Mouse (Mus musculus) embryonic facial prominence, embryonic 14.5 days (tissue): ENCODE measurements around the gene Trim52. TPM values are rescaled to one million over a fixed set of nuclear protein-coding genes. Genes with fewer than 3 reads are reported as not detected.
"Not testable (repeated sequence)": the region's sequence is repeated elsewhere in the genome, so short reads cannot be mapped to it uniquely, and the experiment has no call there.

ENCODE experiments used
- ATAC-seq: fragments of 200-750 bp; cut with Nextera tagmentation; 2 replicates; pipeline ENCODE4 v1.8.0; 2017; ENCODE audit warnings: low read depth, moderate number of reproducible peaks, moderate TSS enrichment
- DNase-seq: peaks from one replicate; pipeline ENCODE4 v3.0.0-alpha.2; 2015; ENCODE audit warnings: low spot score
- H3K27ac ChIP-seq: fragments of 300-500 bp; sonication (generic); replicated peaks from 2 replicates; pipeline ENCODE4 v1.5.1; 2014; ENCODE audit warnings: low read depth, mild to moderate bottlenecking, low read length, moderate library complexity
- H3K27me3 ChIP-seq: fragments of 300-500 bp; sonication (generic); replicated peaks from 2 replicates; pipeline ENCODE4 v1.6.1; 2014; ENCODE audit warnings: low read length; ENCODE audit not compliant: control insufficient read depth, insufficient read depth
- H3K36me3 ChIP-seq: fragments of 300-500 bp; sonication (generic); 2 replicates; pipeline ENCODE4 v1.6.1; 2014; ENCODE audit warnings: low read length, mixed read lengths; ENCODE audit not compliant: control insufficient read depth, insufficient read depth
- H3K4me1 ChIP-seq: fragments of 300-500 bp; sonication (generic); 2 replicates; pipeline ENCODE4 v1.6.1; 2014; ENCODE audit warnings: antibody characterized with exemption, low read length; ENCODE audit not compliant: control insufficient read depth, insufficient read depth
- H3K4me2 ChIP-seq: fragments of 300-500 bp; sonication (generic); 2 replicates; pipeline ENCODE4 v1.6.1; 2014; ENCODE audit warnings: low read depth, mild to moderate bottlenecking, low read length, moderate library complexity, mixed read lengths
- H3K4me3 ChIP-seq: fragments of 300-500 bp; sonication (generic); 2 replicates; pipeline ENCODE4 v1.5.1; 2014; ENCODE audit warnings: low read depth, mild to moderate bottlenecking, low read length
- H3K9ac ChIP-seq: fragments of 300-500 bp; sonication (generic); 2 replicates; pipeline ENCODE4 v1.6.1; 2014; ENCODE audit warnings: low read depth, mild to moderate bottlenecking, low read length, moderate library complexity, mixed read lengths
- H3K9me3 ChIP-seq: fragments of 300-500 bp; sonication (generic); 2 replicates; pipeline ENCODE4 v1.6.1; 2016; ENCODE audit warnings: low read length; ENCODE audit not compliant: control insufficient read depth
- WGBS: fragments of 180-500 bp; shearing (Covaris S2); extraction: QIAGEN DNeasy Blood & Tissue Kit; methylation state at CpG from one replicate; pipeline ENCODE4 v1.1.7; 2014; 5-methylcytosine and 5-hydroxymethylcytosine counted together
- polyA plus RNA-seq: library from polyadenylated mRNA; unstranded; fragments of >200 nt; fragmentation: Nextera tagmentation; extraction: Ambion mirVana; gene quantifications from 2 replicates; pipeline ENCODE4 v1.2.1, GENCODE M21; 2014

Trim52 gene
- polyA plus RNA-seq, 1 experiment from 2014 or later: not detected

DNA sequence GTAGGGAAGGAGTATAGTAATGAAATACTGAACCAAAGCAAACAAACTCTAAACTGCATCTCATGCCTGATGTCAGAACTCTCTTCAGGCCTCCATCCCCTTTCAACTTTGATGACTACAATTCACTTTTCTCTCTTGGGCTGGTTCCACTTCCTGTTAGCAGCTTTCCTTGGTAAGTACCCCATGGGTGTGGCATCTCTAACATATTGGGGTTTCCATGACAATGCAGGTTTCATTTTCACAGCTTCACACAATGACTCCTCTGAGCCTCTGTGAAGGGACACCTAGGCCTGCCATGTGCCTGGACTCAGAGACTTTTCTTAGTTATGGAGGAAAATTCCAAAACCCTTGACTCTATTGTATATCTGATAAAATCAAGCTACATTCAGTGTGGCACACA is 30.3 kb downstream of the Trim52 start:
- Histone ChIP-seq H3K4me2 (no peak overlapping the region), H3K36me3 (no peaks in the 10 kb centered on the region), H3K4me3 (no peak overlapping the region), H3K4me1 (no peaks in the 10 kb centered on the region), H3K27ac (no peak overlapping the region), H3K9ac (no peak overlapping the region), H3K27me3 (no peaks in the 10 kb centered on the region), H3K9me3 (peaks cover 7% of the 10 kb centered on the region; the same call in 1 of the 2 replicates)
- no peak for ATAC-seq
- DNase-seq: no peak

DNA sequence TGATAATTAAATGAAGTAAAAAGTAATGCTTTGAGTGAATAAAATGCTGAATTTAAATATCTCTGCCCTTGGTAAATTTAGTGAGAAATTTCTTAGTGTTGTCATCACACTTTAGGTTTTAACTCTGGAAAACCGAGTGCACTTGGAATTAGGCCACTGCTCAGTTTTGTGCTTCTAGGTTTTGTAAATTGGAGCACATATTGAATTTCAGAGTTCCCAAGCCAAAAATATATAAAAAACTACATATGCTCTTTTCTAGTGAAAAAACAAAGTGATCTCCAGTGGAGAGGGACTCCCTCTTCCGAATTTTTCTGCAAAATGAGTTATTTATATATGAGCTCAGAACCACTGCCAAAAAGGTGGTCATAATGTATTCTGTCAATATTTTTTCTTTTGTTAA is 45.2 kb downstream of the Trim52 start:
- 34% methylated on average over 2 of the region's 2 CpGs for WGBS
- Histone ChIP-seq H3K9me3 (no peaks in the 10 kb centered on the region), H3K9ac (no peak overlapping the region), H3K4me2 (no peak overlapping the region), H3K4me1 (no peaks in the 10 kb centered on the region), H3K36me3 (no peaks in the 10 kb centered on the region), H3K27ac (no peak overlapping the region), H3K27me3 (no peaks in the 10 kb centered on the region), H3K4me3 (no peak overlapping the region)
- peak; percentile 77 for DNase-seq
- no peak for ATAC-seq

DNA sequence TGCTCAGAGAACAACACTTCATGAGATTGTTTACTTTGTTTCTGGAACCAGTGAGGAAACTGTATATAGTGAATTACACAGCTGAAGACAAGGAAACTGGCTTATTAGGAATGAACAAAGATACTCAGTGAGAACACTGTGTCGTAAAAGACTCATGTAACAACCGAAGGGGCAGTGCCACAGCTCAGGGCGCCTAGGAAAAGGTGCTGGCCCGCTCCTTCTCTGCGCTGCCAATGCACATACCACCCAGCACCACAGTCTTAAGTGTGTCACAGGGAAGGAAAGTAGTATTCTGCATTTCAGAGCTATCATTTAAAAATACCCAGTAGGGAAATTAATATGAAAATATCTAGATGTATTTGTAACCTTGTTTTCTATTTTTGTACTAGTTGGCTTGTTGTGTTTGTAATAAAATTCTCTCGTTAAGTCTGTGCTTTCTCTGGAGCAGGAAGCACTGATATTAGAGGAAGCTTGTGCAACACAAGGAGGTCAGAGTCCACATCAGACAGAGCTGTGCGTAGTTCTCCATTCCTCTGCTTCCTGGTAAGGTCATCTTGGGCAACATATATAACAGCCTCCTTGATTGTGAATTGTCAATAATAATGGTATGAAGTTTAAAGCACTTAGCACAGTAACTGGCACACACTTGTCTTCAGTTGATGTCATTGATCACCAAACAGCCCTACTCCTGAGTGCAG is 49.0 kb downstream of the Trim52 start:
- Histone ChIP-seq H3K36me3 (no peaks in the 10 kb centered on the region), H3K9ac (no peak overlapping the region), H3K27ac (no peak overlapping the region), H3K4me2 (no peak overlapping the region), H3K4me1 (no peaks in the 10 kb centered on the region), H3K4me3 (no peak overlapping the region), H3K9me3 (no peaks in the 10 kb centered on the region), H3K27me3 (no peaks in the 10 kb centered on the region)
- DNase-seq (no peak), ATAC-seq (no peak)
- WGBS: 72% methylated on average over 7 of the region's 7 CpGs

DNA sequence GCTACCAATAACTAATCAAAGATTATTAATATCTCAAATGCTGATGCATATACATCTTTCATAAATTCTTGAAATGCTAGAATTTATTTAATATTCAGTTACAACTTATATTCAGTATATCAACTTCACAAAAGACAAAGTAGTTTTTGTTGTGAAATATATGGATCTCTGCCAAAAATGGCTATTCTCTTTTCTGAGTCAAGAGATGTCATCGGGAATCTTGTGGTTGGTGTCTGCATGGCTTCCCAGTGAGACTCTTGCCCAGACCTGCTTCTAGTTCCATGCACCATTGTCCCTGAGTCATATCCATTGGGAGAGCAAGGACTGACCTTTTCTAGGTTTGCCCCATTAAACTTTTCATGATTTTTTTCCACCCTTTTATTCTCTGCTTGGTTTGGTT is 50.5 kb downstream of the Trim52 start:
- no peak overlapping the region for H3K4me3 ChIP-seq
- no peaks in the 10 kb centered on the region for H3K36me3 ChIP-seq
- H3K27ac ChIP-seq: no peak overlapping the region
- H3K9me3 ChIP-seq: no peaks in the 10 kb centered on the region
- WGBS: 72% methylated on average over 1 of the region's 1 CpGs
- no peaks in the 10 kb centered on the region for H3K27me3 ChIP-seq
- no peaks in the 10 kb centered on the region for H3K4me1 ChIP-seq
- DNase-seq (no peak), ATAC-seq (no peak)
- no peak overlapping the region for H3K9ac ChIP-seq
- no peak overlapping the region for H3K4me2 ChIP-seq

DNA sequence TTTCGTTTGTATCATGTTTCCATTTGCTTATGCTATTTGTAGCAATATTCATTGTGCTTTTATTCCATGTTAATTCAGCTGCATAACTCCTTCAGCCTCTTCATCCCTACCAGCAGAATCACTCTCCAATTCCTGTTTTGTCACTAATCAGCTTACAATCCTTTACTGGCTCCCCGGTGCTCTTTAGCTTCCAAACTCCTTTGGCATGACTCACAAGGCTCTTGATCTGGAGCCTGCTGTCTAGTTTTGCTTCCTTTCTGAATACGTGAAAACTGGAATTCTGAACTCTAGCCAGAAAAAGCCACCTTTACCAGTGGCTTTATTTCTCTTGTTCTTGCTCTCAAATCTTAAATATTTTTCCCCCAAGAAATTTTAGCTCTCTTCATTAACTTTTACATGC is 56.3 kb downstream of the Trim52 start:
- Histone ChIP-seq H3K36me3 (no peaks in the 10 kb centered on the region), H3K9me3 (no peaks in the 10 kb centered on the region), H3K27me3 (no peaks in the 10 kb centered on the region), H3K9ac (no peak overlapping the region), H3K4me2 (no peak overlapping the region), H3K4me3 (no peak overlapping the region), H3K4me1 (no peaks in the 10 kb centered on the region), H3K27ac (no peak overlapping the region)
- peak; percentile 31 for DNase-seq
- WGBS: 26% methylated on average over 3 of the region's 3 CpGs
- no peak for ATAC-seq

DNA sequence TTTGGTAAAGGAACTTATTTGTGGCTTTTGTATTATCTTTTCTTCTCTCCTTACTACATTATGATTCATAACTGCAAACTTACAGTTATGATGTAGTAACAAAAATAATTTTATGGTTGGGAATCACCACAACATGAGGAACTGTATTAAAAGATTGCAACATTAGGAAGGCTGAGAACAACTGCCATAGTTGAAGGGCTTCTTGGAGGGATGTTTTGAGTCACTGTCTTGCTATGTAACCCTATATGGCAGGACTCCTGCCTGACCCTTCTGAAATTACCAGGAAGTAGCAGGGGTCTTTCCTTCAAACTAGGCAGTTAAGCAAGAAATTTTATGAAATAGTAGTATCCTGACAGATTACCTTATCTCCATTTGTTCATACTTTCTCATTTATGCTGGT is 57.2 kb downstream of the Trim52 start:
- H3K36me3 ChIP-seq: no peaks in the 10 kb centered on the region
- no peaks in the 10 kb centered on the region for H3K4me1 ChIP-seq
- no peak for DNase-seq

GRCm38 (mm10) chr14:106163933-106164332 is 57.9 kb downstream of the Trim52 start:
- H3K27ac ChIP-seq, H3K9ac ChIP-seq: not testable (repeated sequence)

More for the DNA sequence above, 57.2 kb downstream of the Trim52 start:
- Histone ChIP-seq H3K4me3 (no peak overlapping the region), H3K27ac (no peak overlapping the region), H3K9ac (no peak overlapping the region), H3K27me3 (no peaks in the 10 kb centered on the region), H3K4me2 (no peak overlapping the region), H3K9me3 (no peaks in the 10 kb centered on the region)
- no peak for ATAC-seq

GRCm38 (mm10) chr14:106176879-106177278 is 70.9 kb downstream of the Trim52 start:
- H3K27me3 ChIP-seq: no peaks in the 10 kb centered on the region
- ATAC-seq (no peak), DNase-seq (no peak)
- no peak overlapping the region for H3K4me3 ChIP-seq
- no peak overlapping the region for H3K9ac ChIP-seq
- no peaks in the 10 kb centered on the region for H3K4me1 ChIP-seq
- H3K9me3 ChIP-seq: no peaks in the 10 kb centered on the region
- no peaks in the 10 kb centered on the region for H3K36me3 ChIP-seq
- 71% methylated on average over 5 of the region's 5 CpGs for WGBS
- no peak overlapping the region for H3K27ac ChIP-seq
- H3K4me2 ChIP-seq: no peak overlapping the region

More at GRCm38 (mm10) chr14:106163933-106164332, 57.9 kb downstream of the Trim52 start:
- ATAC-seq, H3K4me1 ChIP-seq, H3K27me3 ChIP-seq, H3K36me3 ChIP-seq, H3K4me2 ChIP-seq, H3K9me3 ChIP-seq, DNase-seq, H3K4me3 ChIP-seq: not testable (repeated sequence)

DNA sequence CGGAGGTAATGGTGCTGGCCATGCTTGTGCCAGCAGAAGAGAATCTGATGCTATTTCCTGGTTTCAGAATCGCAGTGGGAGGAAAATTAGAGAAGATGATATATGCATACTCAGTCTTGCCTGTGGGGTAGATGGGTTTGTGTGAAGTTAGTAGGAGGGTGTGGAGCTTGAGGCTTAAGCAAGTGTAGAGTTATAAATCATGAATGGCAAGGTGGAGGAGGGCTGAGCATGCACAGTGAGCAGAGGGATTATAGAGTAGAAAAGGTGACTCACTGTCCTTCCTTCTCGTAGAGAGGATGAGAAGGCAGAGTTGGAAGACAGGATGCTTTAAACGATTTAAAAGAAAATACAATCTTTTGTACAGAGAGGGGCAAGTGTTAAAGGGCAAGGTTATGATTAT is 72.2 kb downstream of the Trim52 start:
- H3K4me3 ChIP-seq: no peak overlapping the region
- no peaks in the 10 kb centered on the region for H3K9me3 ChIP-seq
- WGBS: 89% methylated on average over 4 of the region's 4 CpGs
- ATAC-seq (no peak), DNase-seq (no peak)
- H3K27me3 ChIP-seq: no peaks in the 10 kb centered on the region
- no peak overlapping the region for H3K4me2 ChIP-seq
- H3K9ac ChIP-seq: no peak overlapping the region
- no peaks in the 10 kb centered on the region for H3K36me3 ChIP-seq
- no peaks in the 10 kb centered on the region for H3K4me1 ChIP-seq
- H3K27ac ChIP-seq: no peak overlapping the region
